Mouse (Mus musculus) ovary, postnatal 36 days (tissue): ENCODE data around the gene Pex5.
A peak's percentile ranks its signal among the peaks of the same experiment; 100 is the strongest.
"Not testable (repeated sequence)": the region's sequence is repeated elsewhere in the genome, so short reads cannot be mapped to it uniquely, and the experiment has no call there.

Source experiments
- DNase-seq: peaks from one replicate; pipeline ENCODE4 v3.0.0; 2022; ENCODE audit warnings: low spot score, mixed read lengths

The Pex5 gene

GRCm38 (mm10) chr6:124427289-124427688 lies 12.4 kb upstream of the Pex5 start:
- DNase-seq = no peak

GRCm38 (mm10) chr6:124426604-124427003 lies 11.7 kb upstream of the Pex5 start:
- no peak for DNase-seq

DNA sequence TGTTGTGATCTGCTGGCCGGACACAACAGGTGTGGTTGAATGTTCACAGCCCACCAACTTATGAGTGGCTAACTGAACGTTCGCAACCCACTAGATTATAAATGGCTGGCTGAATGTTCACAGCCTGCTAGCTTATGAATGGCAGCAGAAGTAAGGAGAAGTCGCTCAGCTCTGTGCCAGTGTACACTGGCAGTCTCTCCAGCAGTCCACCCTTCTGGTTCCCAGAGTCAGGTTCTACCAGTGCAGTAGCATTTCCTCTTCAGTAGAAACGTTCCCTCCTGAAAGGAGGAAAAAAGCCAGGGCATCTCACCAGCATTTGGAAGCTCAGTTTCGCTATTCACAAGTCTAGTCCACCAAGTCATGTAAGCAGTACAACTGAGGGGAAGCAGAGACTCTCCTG lies 10.7 kb upstream of the Pex5 start:
- no peak for DNase-seq

DNA sequence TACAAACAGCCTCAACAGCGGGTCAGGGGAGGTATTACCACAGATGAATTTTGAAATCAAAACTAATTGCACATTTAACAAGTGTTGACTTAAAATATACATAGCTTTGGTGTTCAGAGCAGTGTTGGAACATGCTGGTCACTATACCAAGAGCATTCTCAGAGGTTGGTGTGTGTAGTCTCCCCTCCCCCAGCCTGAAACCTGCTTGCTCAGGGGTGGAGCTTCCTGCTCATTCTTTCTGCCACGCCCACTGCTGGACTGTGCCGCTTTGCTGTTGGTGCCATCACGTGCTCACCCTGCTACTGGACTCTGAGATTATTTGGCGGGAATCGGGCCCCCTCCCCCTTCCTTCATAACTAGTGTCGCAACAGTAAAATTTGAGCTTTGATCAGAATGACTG lies 10.2 kb upstream of the Pex5 start:
- DNase-seq = not testable (repeated sequence)

DNA sequence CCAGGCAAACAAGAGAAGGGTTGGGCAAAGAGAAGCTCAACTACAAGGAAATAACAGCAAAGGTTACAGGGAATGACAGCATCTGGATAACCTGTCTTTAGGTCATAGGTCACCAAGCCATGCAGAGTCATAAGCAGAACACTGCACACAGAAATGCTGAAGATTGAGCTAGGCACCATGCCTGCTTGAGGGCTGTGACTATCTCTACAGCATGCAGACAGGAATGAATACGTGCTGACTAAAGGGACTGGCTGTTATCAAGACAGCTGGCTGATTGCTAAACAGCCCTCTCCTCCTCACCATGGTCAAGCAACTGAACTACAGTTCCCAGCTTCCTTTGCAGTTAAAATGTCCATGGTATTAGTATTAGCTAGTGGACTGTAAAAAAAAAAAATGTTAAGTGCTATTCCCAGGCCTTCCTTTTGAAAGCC lies 9.2 kb upstream of the Pex5 start:
- DNase-seq = no peak

DNA sequence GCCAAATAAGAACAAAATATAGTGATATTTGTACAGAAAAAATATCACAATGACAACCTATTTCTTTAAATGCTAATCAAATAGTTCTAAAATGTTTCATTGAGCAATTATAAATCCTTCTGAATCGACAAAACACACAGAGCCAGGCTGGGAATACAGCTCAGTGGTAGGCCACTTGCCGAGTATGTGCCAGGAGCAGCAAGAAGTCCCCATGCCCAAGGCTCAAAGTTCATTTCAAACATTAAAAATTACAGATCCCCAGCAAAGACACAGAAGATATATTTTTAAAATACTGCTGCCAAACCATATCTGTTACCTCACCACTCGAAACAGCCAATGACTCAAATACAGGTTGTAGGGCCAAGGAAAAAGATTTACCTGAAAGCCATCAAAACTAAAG lies 3.8 kb upstream of the Pex5 start:
- DNase-seq = no peak

GRCm38 (mm10) chr6:124415347-124416088 lies 651 bp upstream of the Pex5 start:
- peak; percentile 80 for DNase-seq

GRCm38 (mm10) chr6:124414150-124414926 lies 529 bp downstream of the Pex5 start:
- DNase-seq = peak; percentile 53

DNA sequence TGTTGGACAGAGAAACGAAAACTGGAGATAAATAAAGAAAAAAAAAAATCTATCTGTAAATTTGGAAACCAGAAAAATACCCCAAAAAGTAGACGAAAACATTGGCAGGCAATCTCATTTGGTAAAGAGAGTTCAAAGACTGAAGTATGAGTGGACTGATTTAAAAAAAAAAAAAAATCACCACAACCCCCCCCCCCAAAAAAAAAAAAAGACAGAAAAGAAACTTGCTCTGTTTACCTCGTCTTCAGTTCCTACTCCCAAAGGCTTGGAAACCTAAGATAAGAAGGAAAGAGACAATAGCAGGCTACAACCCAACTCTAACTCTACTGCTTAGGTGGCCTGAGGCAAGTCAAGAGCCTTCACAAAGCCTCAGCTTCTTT lies 1.1 kb downstream of the Pex5 start:
- no peak for DNase-seq

- no peak for DNase-seq
Observed at GRCm38 (mm10) chr6:124408355-124408754, 6.5 kb downstream of the Pex5 start.

- no peak for DNase-seq
Observed at GRCm38 (mm10) chr6:124407180-124407579, 7.7 kb downstream of the Pex5 start.

- DNase-seq = no peak
Observed at GRCm38 (mm10) chr6:124406326-124406725, 8.5 kb downstream of the Pex5 start.

DNA sequence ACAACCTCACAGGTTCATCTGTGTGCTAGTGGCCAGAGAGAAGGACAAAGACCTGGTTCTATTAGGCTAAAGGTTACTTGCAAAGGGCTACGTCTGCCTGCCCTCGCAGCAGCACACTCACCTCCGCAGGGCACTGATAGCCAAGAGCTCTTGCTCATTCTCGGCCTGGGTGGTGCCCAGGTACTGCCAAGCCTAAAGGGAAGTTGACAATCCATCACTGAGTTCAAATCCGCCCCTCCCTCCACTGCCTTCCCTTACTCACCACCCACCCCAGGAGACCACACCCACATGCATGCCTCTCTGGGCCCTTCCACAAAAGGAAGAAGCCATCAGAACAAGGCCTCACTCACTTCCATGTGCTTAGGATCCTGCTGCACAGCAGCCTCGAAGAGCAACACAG lies 15.1 kb downstream of the Pex5 start:
- no peak for DNase-seq

- DNase-seq = not testable (repeated sequence)
Observed at GRCm38 (mm10) chr6:124394991-124395390, 19.9 kb downstream of the Pex5 start.

- no peak for DNase-seq
Observed at GRCm38 (mm10) chr6:124380142-124380541, 34.7 kb downstream of the Pex5 start.

DNA sequence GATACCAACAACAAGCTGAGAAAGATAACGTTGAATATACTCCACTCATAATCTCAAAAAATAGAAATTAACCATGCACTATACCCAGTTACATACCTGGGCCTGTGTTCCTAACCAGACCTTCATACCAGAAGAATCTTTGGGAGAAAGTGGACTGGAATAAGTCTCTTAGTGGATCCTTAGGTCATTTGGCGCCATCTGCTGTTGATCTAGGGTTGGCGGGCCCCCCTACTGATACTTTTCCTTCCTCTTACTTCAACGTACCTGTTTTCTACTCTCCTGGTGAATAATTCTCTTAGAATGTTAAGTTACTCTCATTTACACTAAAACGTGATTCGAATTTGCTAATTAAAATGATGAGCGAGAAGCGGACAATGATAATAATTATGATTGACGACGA lies 35.5 kb downstream of the Pex5 start:
- peak; percentile 25 for DNase-seq

- DNase-seq = no peak
Observed at GRCm38 (mm10) chr6:124377494-124378255, 37.2 kb downstream of the Pex5 start.

GRCm38 (mm10) chr6:124376311-124376710 lies 38.6 kb downstream of the Pex5 start:
- no peak for DNase-seq

- DNase-seq = no peak
Observed at GRCm38 (mm10) chr6:124375435-124375884, 39.4 kb downstream of the Pex5 start.

GRCm38 (mm10) chr6:124374683-124375082 lies 40.2 kb downstream of the Pex5 start:
- DNase-seq = no peak

GRCm38 (mm10) chr6:124373584-124374206 lies 41.2 kb downstream of the Pex5 start:
- DNase-seq = no peak

- no peak for DNase-seq
Observed at GRCm38 (mm10) chr6:124364328-124364727, 50.5 kb downstream of the Pex5 start.
